ENCODE assay signal across 18 mouse cellular contexts in the genomic region with DNA sequence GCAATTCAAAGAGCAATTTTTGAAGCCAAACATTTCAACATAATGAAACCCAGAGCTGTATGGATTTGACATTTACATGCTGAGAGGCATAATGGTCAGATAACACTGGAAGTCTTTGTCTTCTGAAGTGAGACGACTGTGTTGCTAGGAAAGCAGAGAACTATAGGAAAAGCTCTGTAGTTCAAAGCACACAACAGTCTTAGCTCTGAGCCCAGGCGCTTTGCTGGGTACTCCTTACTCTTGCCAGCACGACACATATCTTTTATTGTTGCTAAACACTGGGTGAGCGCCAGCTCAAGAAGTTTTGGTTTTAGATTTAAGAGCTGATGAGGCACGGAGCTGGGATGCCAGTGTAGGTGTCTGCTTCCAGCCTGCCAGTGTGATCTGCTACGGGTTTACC. TPM values are rescaled to one million over a fixed set of nuclear protein-coding genes. Genes with fewer than 3 reads are reported as not detected.
DNase-seq lines count a peak whose midpoint lies in the region; ATAC-seq lines count a peak whose summit lies in the region.
"Had no signal": no experiment of that assay in that cellular context is flagged by ENCODE, and none has a peak within 500 bp of the region (broad histone marks: within the 10 kb centered on the region; RNA-seq: fewer than 3 reads in every experiment).

No protein-coding gene starts in this region.

- DNase-seq in left cerebral cortex, adult 18-20 months (ENCODE audit: low spot score in 2 of 2), result peak; percentile 3
- DNase-seq in left cerebral cortex, adult 11 months (ENCODE audit: low spot score), result no peak
- DNase-seq in right cerebral cortex, adult 18-20 months, result peak; percentile 7
- no peak for DNase-seq in right cerebral cortex, postnatal 4 days
- no peak for DNase-seq in liver
- DNase-seq in yolk sac, embryonic 10.5 days (ENCODE audit: low spot score), result no peak
- DNase-seq: cerebellum, adult 18-20 months; embryo, embryonic 11 days; gastrocnemius, postnatal 10 days; kidney, adult 2 months; kidney, postnatal 36 days; thymus, adult 18-20 months had no signal

- no peak overlapping the region for H3K9ac ChIP-seq in hindbrain, embryonic 13.5 days
- H3K9ac ChIP-seq: limb, embryonic 15.5 days had no signal

- H3K4me1 ChIP-seq in hindbrain, embryonic 13.5 days (replicated peaks), result peaks cover 22% of the 10 kb centered on the region

- WGBS in hindbrain, embryonic 13.5 days, result 33% methylated on average over 6 of the region's 6 CpGs

- no peak overlapping the region for H3K4me3 ChIP-seq in hindbrain, embryonic 13.5 days
- H3K4me3 ChIP-seq: heart, embryonic 10.5 days; limb, embryonic 15.5 days had no signal

- ATAC-seq in hindbrain, embryonic 13.5 days (ENCODE audit: low FRiP score), result peak; percentile 24; the same call in 1 of the 2 replicates
- ATAC-seq: activated CD4-positive, CD25-positive, alpha-beta regulatory T cell, adult 4 months had no signal

- peak overlapping the region; percentile 36; the same call in 1 of the 2 replicates for H3K27ac ChIP-seq in hindbrain, embryonic 13.5 days
- H3K27ac ChIP-seq: heart, embryonic 10.5 days; limb, embryonic 15.5 days had no signal

- no peak overlapping the region for H3K4me2 ChIP-seq in hindbrain, embryonic 13.5 days
- H3K4me2 ChIP-seq: limb, embryonic 15.5 days had no signal

- no peaks in the 10 kb centered on the region for H3K9me3 ChIP-seq in hindbrain, embryonic 13.5 days
- H3K9me3 ChIP-seq: heart, embryonic 10.5 days; limb, embryonic 15.5 days had no signal

- no peaks in the 10 kb centered on the region for H3K36me3 ChIP-seq in hindbrain, embryonic 13.5 days
- H3K36me3 ChIP-seq: heart, embryonic 10.5 days; limb, embryonic 15.5 days had no signal

- no peaks in the 10 kb centered on the region for H3K27me3 ChIP-seq in hindbrain, embryonic 13.5 days
- H3K27me3 ChIP-seq: limb, embryonic 15.5 days had no signal

RNA-seq across cellular contexts. Expression of a gene that starts 15.8 kb away (rescaled TPM):
- total RNA-seq in left cerebral cortex, adult 18-20 months (2021), result 1 to 10 TPM; 1.8 to 2.1 TPM
- 46.6 and 47.4 TPM in 2 replicates for polyA plus RNA-seq in hindbrain, embryonic 13.5 days (2015; fragmentation: Nextera tagmentation; extraction: Ambion mirVana)
- total RNA-seq: hematopoietic stem cell, adult 5-6 weeks; neutrophil, adult 5-6 weeks had no signal

Comparison
In these comparisons a context has a peak if more than half of its experiments do, and no peak if none do; other contexts are left out.
1. DNase-seq: peak in left cerebral cortex, adult 18-20 months (2 of 2) and right cerebral cortex, adult 18-20 months (single experiment); none in left cerebral cortex, adult 11 months (single experiment), right cerebral cortex, postnatal 4 days (single experiment), liver (single experiment) and yolk sac, embryonic 10.5 days (single experiment).